Mouse (Mus musculus) CH12.LX (cell line): ENCODE measurements around the gene Olfr1386.
"Not testable (repeated sequence)": the region's sequence is repeated elsewhere in the genome, so short reads cannot be mapped to it uniquely, and the experiment has no call there.

ENCODE experiments used
- CTCF ChIP-seq, 2 experiments: IDR thresholded peaks in 1 of 2; conservative IDR thresholded peaks in 1 of 2; 2 replicates each; pipeline ENCODE4 v1.5.1; 2011 to 2012; ENCODE audit warnings: low read depth in 2 of 2, low read length in 2 of 2, improper control_type of control experiment in 1 of 2, inconsistent platforms in 1 of 2, mild to moderate bottlenecking in 1 of 2, moderate library complexity in 1 of 2
- EP300 ChIP-seq: IDR thresholded peaks from 2 replicates; pipeline ENCODE4 v1.6.1; 2011; ENCODE audit warnings: low read length, improper control_type of control experiment
- ETS1 ChIP-seq: conservative IDR thresholded peaks from 2 replicates; pipeline ENCODE4 v1.6.1; 2012; ENCODE audit warnings: low read depth, mild to moderate bottlenecking, inconsistent platforms, low read length, improper control_type of control experiment, moderate library complexity
- GABPA ChIP-seq: IDR thresholded peaks from 2 replicates; pipeline ENCODE4 v1.6.1; 2012; ENCODE audit warnings: low read depth, low read length, improper control_type of control experiment, inconsistent platforms; ENCODE audit not compliant: insufficient replicate concordance
- MAX ChIP-seq: IDR thresholded peaks from 2 replicates; pipeline ENCODE4 v1.6.1; 2011; ENCODE audit warnings: low read length, improper control_type of control experiment
- MAZ ChIP-seq: IDR thresholded peaks from 2 replicates; pipeline ENCODE4 v1.6.1; 2012; ENCODE audit warnings: low read depth, mild to moderate bottlenecking, inconsistent platforms, low read length, improper control_type of control experiment, moderate library complexity
- MYC ChIP-seq: IDR thresholded peaks from 2 replicates; pipeline ENCODE4 v1.6.1; 2011; ENCODE audit warnings: low read depth, mild to moderate bottlenecking, improper control_type of control experiment, low read length
- POLR2A ChIP-seq: IDR thresholded peaks from 2 replicates; pipeline ENCODE4 v1.6.1; 2011; ENCODE audit warnings: low read depth, mild to moderate bottlenecking, improper control_type of control experiment, low read length
- POLR2AphosphoS2 ChIP-seq: IDR thresholded peaks from 2 replicates; pipeline ENCODE4 v1.6.1; 2011; ENCODE audit warnings: low read depth, low read length, improper control_type of control experiment
- TCF12 ChIP-seq: IDR thresholded peaks from 2 replicates; pipeline ENCODE4 v1.6.1; 2014; ENCODE audit warnings: low read depth, mild to moderate bottlenecking, inconsistent platforms, low read length, improper control_type of control experiment
- USF1 ChIP-seq: IDR thresholded peaks from 2 replicates; pipeline ENCODE4 v1.6.1; 2014; ENCODE audit warnings: low read depth, mild to moderate bottlenecking, inconsistent platforms, low read length, improper control_type of control experiment
- USF2 ChIP-seq: conservative IDR thresholded peaks from 2 replicates; pipeline ENCODE4 v1.6.1; 2011; ENCODE audit warnings: low read depth, low read length, improper control_type of control experiment

GRCm38 (mm10) chr11:49464746-49465145, at the start of gene Olfr1386:
- TF ChIP-seq MYC; POLR2AphosphoS2; POLR2A; USF2; CTCF (conservative IDR thresholded peaks at IDR 0.05 in 1 of 2, IDR thresholded peaks at IDR 0.05 in 1 of 2; ENCODE audit: low read depth in 2 of 2, low read length in 2 of 2); EP300; MAX; TCF12; USF1; ETS1; MAZ; GABPA: not testable (repeated sequence)
